Mouse (Mus musculus) hindbrain, embryonic 15.5 days (tissue): Measurements from ENCODE around the gene Bcl6. TPM values are rescaled to one million over a fixed set of nuclear protein-coding genes. Genes with fewer than 3 reads are reported as not detected.
A peak's percentile ranks its signal among the peaks of the same experiment; 100 is the strongest.

Experiments
- ATAC-seq: fragments of 200-750 bp; cut with Nextera tagmentation; 2 replicates; pipeline ENCODE4 v1.8.0; 2017; ENCODE audit warnings: low read depth, moderate number of reproducible peaks, moderate TSS enrichment; ENCODE audit not compliant: low FRiP score
- H3K27ac ChIP-seq: fragments of 300-500 bp; sonication (generic); replicated peaks from 2 replicates; pipeline ENCODE4 v1.5.1; 2015; ENCODE audit warnings: mild to moderate bottlenecking, inconsistent platforms
- H3K27me3 ChIP-seq: fragments of 300-500 bp; sonication (generic); 2 replicates; pipeline ENCODE4 v1.6.1; 2015; ENCODE audit warnings: control low read depth, inconsistent platforms
- H3K36me3 ChIP-seq: fragments of 300-500 bp; sonication (generic); 2 replicates; pipeline ENCODE4 v1.6.1; 2015; ENCODE audit warnings: control low read depth, inconsistent platforms
- H3K4me1 ChIP-seq: fragments of 300-500 bp; sonication (generic); replicated peaks from 2 replicates; pipeline ENCODE4 v1.6.1; 2015; ENCODE audit warnings: control low read depth, inconsistent platforms
- H3K4me2 ChIP-seq: fragments of 300-500 bp; sonication (generic); 2 replicates; pipeline ENCODE4 v1.6.1; 2015; ENCODE audit warnings: moderate library complexity, mild to moderate bottlenecking, inconsistent platforms
- H3K4me3 ChIP-seq: fragments of 300-500 bp; sonication (generic); 2 replicates; pipeline ENCODE4 v1.5.1; 2015; ENCODE audit warnings: mild to moderate bottlenecking, inconsistent platforms
- H3K9ac ChIP-seq: fragments of 300-500 bp; sonication (generic); 2 replicates; pipeline ENCODE4 v1.6.1; 2015; ENCODE audit warnings: inconsistent platforms
- H3K9me3 ChIP-seq: fragments of 300-500 bp; sonication (generic); 2 replicates; pipeline ENCODE4 v1.6.1; 2016; ENCODE audit warnings: control low read depth, inconsistent platforms
- WGBS: fragments of 180-500 bp; shearing (Covaris S2); methylation state at CpG from one replicate; pipeline ENCODE4 v1.1.7; 2015; 5-methylcytosine and 5-hydroxymethylcytosine counted together
- polyA plus RNA-seq: library from polyadenylated mRNA; unstranded; fragments of >200 nt; fragmentation: Nextera tagmentation; extraction: Ambion mirVana; gene quantifications from 2 replicates; pipeline ENCODE4 v1.2.1, GENCODE M21; 2015

Gene Bcl6
- 0.41 and 0.72 TPM in 2 replicates for polyA plus RNA-seq

- Histone ChIP-seq H3K9ac (peak within 1 kb of the TSS; percentile 68), H3K4me3 (peak within 1 kb of the TSS; percentile 81), H3K36me3 (no peaks in the 10 kb centered on the region), H3K4me2 (peak within 1 kb of the TSS; percentile 99), H3K27me3 (peaks cover 24% of the 10 kb centered on the region), H3K27ac (peak within 1 kb of the TSS; percentile 99), H3K4me1 (peaks cover 45% of the 10 kb centered on the region), H3K9me3 (no peaks in the 10 kb centered on the region)
- ATAC-seq: peak; percentile 85
- WGBS: under 1% methylated on average over 68 of the region's 68 CpGs
These were observed at the start of gene Bcl6, which contains the start of gene Gm37419 for GRCm38 (mm10) chr16:23988466-23989208. TSS of gene Bcl6 (minus strand) at chr16:23988852. TSS of gene Gm37419 (plus strand) at chr16:23988482.

- Histone ChIP-seq H3K27ac (no peak overlapping the region), H3K4me1 (no peaks in the 10 kb centered on the region), H3K4me2 (no peak overlapping the region), H3K4me3 (no peak overlapping the region), H3K27me3 (no peaks in the 10 kb centered on the region), H3K36me3 (no peaks in the 10 kb centered on the region), H3K9me3 (no peaks in the 10 kb centered on the region), H3K9ac (no peak overlapping the region)
- WGBS: 88% methylated on average over 3 of the region's 3 CpGs
- no peak for ATAC-seq
These were observed 47.7 kb upstream of the Bcl6 start for GRCm38 (mm10) chr16:24036398-24036797.

GRCm38 (mm10) chr16:24035767-24036166 is 47.1 kb upstream of the Bcl6 start:
- no peaks in the 10 kb centered on the region for H3K36me3 ChIP-seq
- no peaks in the 10 kb centered on the region for H3K4me1 ChIP-seq
- no peak overlapping the region for H3K4me2 ChIP-seq
- no peak overlapping the region for H3K27ac ChIP-seq
- no peaks in the 10 kb centered on the region for H3K9me3 ChIP-seq
- H3K4me3 ChIP-seq: no peak overlapping the region
- H3K27me3 ChIP-seq: no peaks in the 10 kb centered on the region
- ATAC-seq: no peak
- H3K9ac ChIP-seq: no peak overlapping the region

GRCm38 (mm10) chr16:24034450-24034849 is 45.8 kb upstream of the Bcl6 start:
- no peaks in the 10 kb centered on the region for H3K9me3 ChIP-seq
- no peak overlapping the region for H3K27ac ChIP-seq
- no peak overlapping the region for H3K4me3 ChIP-seq
- no peak overlapping the region for H3K4me2 ChIP-seq
- no peak overlapping the region for H3K9ac ChIP-seq
- H3K36me3 ChIP-seq: no peaks in the 10 kb centered on the region
- WGBS: 70% methylated on average over 2 of the region's 2 CpGs
- no peaks in the 10 kb centered on the region for H3K27me3 ChIP-seq
- no peak for ATAC-seq
- no peaks in the 10 kb centered on the region for H3K4me1 ChIP-seq

GRCm38 (mm10) chr16:24033259-24033658 is 44.6 kb upstream of the Bcl6 start:
- H3K27ac ChIP-seq: no peak overlapping the region
- no peaks in the 10 kb centered on the region for H3K4me1 ChIP-seq
- H3K9me3 ChIP-seq: no peaks in the 10 kb centered on the region
- WGBS: 90% methylated on average over 5 of the region's 5 CpGs
- no peak overlapping the region for H3K4me3 ChIP-seq
- no peaks in the 10 kb centered on the region for H3K36me3 ChIP-seq
- no peak overlapping the region for H3K9ac ChIP-seq
- no peak overlapping the region for H3K4me2 ChIP-seq
- H3K27me3 ChIP-seq: no peaks in the 10 kb centered on the region
- ATAC-seq: no peak

GRCm38 (mm10) chr16:24029965-24030672 is 41.5 kb upstream of the Bcl6 start:
- H3K4me2 ChIP-seq: no peak overlapping the region
- no peak overlapping the region for H3K9ac ChIP-seq
- H3K4me1 ChIP-seq: no peaks in the 10 kb centered on the region
- no peaks in the 10 kb centered on the region for H3K9me3 ChIP-seq
- no peaks in the 10 kb centered on the region for H3K27me3 ChIP-seq
- WGBS: 87% methylated on average over 2 of the region's 2 CpGs
- no peak overlapping the region for H3K27ac ChIP-seq
- no peak overlapping the region for H3K4me3 ChIP-seq
- H3K36me3 ChIP-seq: no peaks in the 10 kb centered on the region
- no peak for ATAC-seq

GRCm38 (mm10) chr16:24025442-24025841 is 36.8 kb upstream of the Bcl6 start:
- Histone ChIP-seq H3K27ac (no peak overlapping the region), H3K9me3 (no peaks in the 10 kb centered on the region), H3K4me2 (no peak overlapping the region), H3K9ac (no peak overlapping the region), H3K36me3 (no peaks in the 10 kb centered on the region), H3K27me3 (no peaks in the 10 kb centered on the region), H3K4me3 (no peak overlapping the region), H3K4me1 (no peaks in the 10 kb centered on the region)
- ATAC-seq: no peak
- 79% methylated on average over 7 of the region's 7 CpGs for WGBS

- Histone ChIP-seq H3K27ac (no peak overlapping the region), H3K4me1 (no peaks in the 10 kb centered on the region), H3K27me3 (no peaks in the 10 kb centered on the region), H3K36me3 (no peaks in the 10 kb centered on the region), H3K9ac (no peak overlapping the region), H3K9me3 (no peaks in the 10 kb centered on the region), H3K4me3 (no peak overlapping the region), H3K4me2 (no peak overlapping the region)
- ATAC-seq: no peak
- 92% methylated on average over 4 of the region's 4 CpGs for WGBS
These were observed 34.0 kb upstream of the Bcl6 start for GRCm38 (mm10) chr16:24022605-24023004.

- Histone ChIP-seq H3K4me2 (no peak overlapping the region), H3K27ac (no peak overlapping the region), H3K36me3 (no peaks in the 10 kb centered on the region), H3K4me3 (no peak overlapping the region), H3K27me3 (no peaks in the 10 kb centered on the region), H3K9ac (no peak overlapping the region), H3K9me3 (no peaks in the 10 kb centered on the region), H3K4me1 (no peaks in the 10 kb centered on the region)
- ATAC-seq: no peak
- WGBS: 74% methylated on average over 1 of the region's 1 CpGs
These were observed 33.1 kb upstream of the Bcl6 start for GRCm38 (mm10) chr16:24021722-24022121.

- ATAC-seq: no peak
- no peak overlapping the region for H3K4me3 ChIP-seq
- no peak overlapping the region for H3K4me2 ChIP-seq
- H3K9ac ChIP-seq: no peak overlapping the region
- no peaks in the 10 kb centered on the region for H3K27me3 ChIP-seq
- no peaks in the 10 kb centered on the region for H3K36me3 ChIP-seq
- no peak overlapping the region for H3K27ac ChIP-seq
- 0 out of 2 replicates have a peak, but pooled peaks cover 4% of the 10 kb centered on the region for H3K4me1 ChIP-seq
- H3K9me3 ChIP-seq: no peaks in the 10 kb centered on the region
- 70% methylated on average over 5 of the region's 5 CpGs for WGBS
These were observed 28.1 kb upstream of the Bcl6 start for GRCm38 (mm10) chr16:24016742-24017141.

GRCm38 (mm10) chr16:24016273-24016672 is 27.6 kb upstream of the Bcl6 start:
- Histone ChIP-seq H3K27ac (no peak overlapping the region), H3K4me2 (no peak overlapping the region), H3K4me1 (0 out of 2 replicates have a peak, but pooled peaks cover 4% of the 10 kb centered on the region), H3K9me3 (no peaks in the 10 kb centered on the region), H3K4me3 (no peak overlapping the region), H3K9ac (no peak overlapping the region), H3K27me3 (no peaks in the 10 kb centered on the region), H3K36me3 (no peaks in the 10 kb centered on the region)
- WGBS: 51% methylated on average over 6 of the region's 6 CpGs
- ATAC-seq: no peak

- no peak overlapping the region for H3K9ac ChIP-seq
- 89% methylated on average over 3 of the region's 3 CpGs for WGBS
These were observed 25.7 kb upstream of the Bcl6 start for GRCm38 (mm10) chr16:24014378-24014777.

More at GRCm38 (mm10) chr16:24014378-24014777, 25.7 kb upstream of the Bcl6 start:
- H3K9me3 ChIP-seq: no peaks in the 10 kb centered on the region
- H3K27ac ChIP-seq: no peak overlapping the region
- no peak overlapping the region for H3K4me3 ChIP-seq
- no peaks in the 10 kb centered on the region for H3K27me3 ChIP-seq
- no peak overlapping the region for H3K4me2 ChIP-seq
- H3K36me3 ChIP-seq: no peaks in the 10 kb centered on the region
- H3K4me1 ChIP-seq: 0 out of 2 replicates have a peak, but pooled peaks cover 4% of the 10 kb centered on the region
- no peak for ATAC-seq
